Mouse (Mus musculus) kidney, embryonic 16.5 days (tissue): ENCODE measurements at regions not wholly inside any gene's neighbourhood (a gene's known extent, or its start where the extent isn't known, plus 50 kb on each side); places are given as distances from the start of the nearest gene placed in this dataset.

Experiments used
- ATAC-seq: fragments of 200-750 bp; cut with Nextera tagmentation; 2 replicates; pipeline ENCODE4 v1.8.0; 2017; ENCODE audit warnings: moderate TSS enrichment; ENCODE audit not compliant: low FRiP score, low TSS enrichment
- H3K27ac ChIP-seq: fragments of 300-500 bp; sonication (generic); 2 replicates; pipeline ENCODE4 v1.5.1; 2014; ENCODE audit warnings: low read length
- H3K27me3 ChIP-seq: fragments of 300-500 bp; sonication (generic); 2 replicates; pipeline ENCODE4 v1.6.1; 2014; ENCODE audit warnings: low read length, control low read depth, mixed read lengths; ENCODE audit not compliant: insufficient read depth
- H3K36me3 ChIP-seq: fragments of 300-500 bp; sonication (generic); 2 replicates; pipeline ENCODE4 v1.6.1; 2014; ENCODE audit warnings: low read length, control low read depth, mixed read lengths; ENCODE audit not compliant: insufficient read depth
- H3K4me1 ChIP-seq: fragments of 300-500 bp; sonication (generic); 2 replicates; pipeline ENCODE4 v1.6.1; 2014; ENCODE audit warnings: low read length, control low read depth, mixed read lengths; ENCODE audit not compliant: insufficient read depth
- H3K4me2 ChIP-seq: fragments of 300-500 bp; sonication (generic); replicated peaks from 2 replicates; pipeline ENCODE4 v1.6.1; 2014; ENCODE audit warnings: low read depth, low read length
- H3K4me3 ChIP-seq: fragments of 300-500 bp; sonication (generic); 2 replicates; pipeline ENCODE4 v1.5.1; 2014; ENCODE audit warnings: mild to moderate bottlenecking, low read length
- H3K9ac ChIP-seq: fragments of 300-500 bp; sonication (generic); replicated peaks from 2 replicates; pipeline ENCODE4 v1.6.1; 2014; ENCODE audit warnings: low read length
- H3K9me3 ChIP-seq: fragments of 300-500 bp; sonication (generic); 2 replicates; pipeline ENCODE4 v1.6.1; 2016; ENCODE audit warnings: low read length, control low read depth
- WGBS: fragments of 180-500 bp; shearing (Covaris S2); extraction: QIAGEN DNeasy Blood & Tissue Kit; methylation state at CpG from one replicate; pipeline ENCODE4 v1.1.7; 2014; 5-methylcytosine and 5-hydroxymethylcytosine counted together

DNA sequence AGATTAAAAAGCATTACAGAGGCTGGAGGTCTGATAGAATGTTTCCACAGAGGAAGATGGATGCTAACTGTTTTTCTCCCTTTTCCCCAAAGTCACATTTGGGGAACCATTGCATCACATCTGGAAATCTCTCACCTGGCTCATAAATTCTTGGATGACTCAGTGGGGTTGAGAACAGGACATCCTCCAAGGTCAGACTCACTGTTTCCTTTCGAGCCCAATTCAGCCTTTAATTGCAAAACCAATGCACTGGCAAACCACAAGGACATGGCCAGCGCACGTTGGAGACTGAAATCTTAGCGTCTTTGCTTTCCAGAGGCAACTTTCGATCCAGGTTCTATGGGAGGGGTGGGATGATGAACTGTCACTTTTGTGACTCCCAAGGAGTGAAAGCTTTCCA lies 184.5 kb upstream of the Trib2 start:
- no peaks in the 10 kb centered on the region for H3K36me3 ChIP-seq
- H3K4me2 ChIP-seq: no peak overlapping the region
- WGBS: 74% methylated on average over 5 of the region's 5 CpGs
- no peak overlapping the region for H3K27ac ChIP-seq
- no peak for ATAC-seq
- no peak overlapping the region for H3K9ac ChIP-seq
- no peaks in the 10 kb centered on the region for H3K9me3 ChIP-seq
- H3K4me3 ChIP-seq: no peak overlapping the region
- H3K4me1 ChIP-seq: no peaks in the 10 kb centered on the region
- H3K27me3 ChIP-seq: no peaks in the 10 kb centered on the region

DNA sequence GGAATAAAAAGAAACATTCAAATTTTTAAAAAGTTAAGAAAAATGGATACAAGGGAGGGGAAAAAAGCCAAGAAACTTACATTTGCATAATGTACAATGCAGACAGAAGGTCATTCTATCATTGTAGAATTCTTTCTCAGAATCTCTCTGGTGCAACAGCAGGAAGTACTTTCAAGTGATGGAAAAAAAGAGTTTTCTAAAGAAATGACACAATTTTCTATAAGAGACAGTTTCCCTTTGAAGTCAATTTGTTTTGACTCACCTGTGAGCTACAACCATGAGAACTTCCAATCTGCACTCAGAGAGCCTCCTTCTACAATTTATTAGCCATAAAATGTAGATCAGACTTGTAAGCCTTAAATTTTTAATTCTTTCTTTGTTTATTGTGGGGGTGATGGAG lies 181.6 kb upstream of the Trib2 start:
- H3K36me3 ChIP-seq: no peaks in the 10 kb centered on the region
- no peak overlapping the region for H3K27ac ChIP-seq
- no peak overlapping the region for H3K9ac ChIP-seq
- no peak overlapping the region for H3K4me3 ChIP-seq
- no peaks in the 10 kb centered on the region for H3K9me3 ChIP-seq
- no peak overlapping the region for H3K4me2 ChIP-seq
- H3K27me3 ChIP-seq: no peaks in the 10 kb centered on the region
- H3K4me1 ChIP-seq: no peaks in the 10 kb centered on the region
- ATAC-seq: no peak

DNA sequence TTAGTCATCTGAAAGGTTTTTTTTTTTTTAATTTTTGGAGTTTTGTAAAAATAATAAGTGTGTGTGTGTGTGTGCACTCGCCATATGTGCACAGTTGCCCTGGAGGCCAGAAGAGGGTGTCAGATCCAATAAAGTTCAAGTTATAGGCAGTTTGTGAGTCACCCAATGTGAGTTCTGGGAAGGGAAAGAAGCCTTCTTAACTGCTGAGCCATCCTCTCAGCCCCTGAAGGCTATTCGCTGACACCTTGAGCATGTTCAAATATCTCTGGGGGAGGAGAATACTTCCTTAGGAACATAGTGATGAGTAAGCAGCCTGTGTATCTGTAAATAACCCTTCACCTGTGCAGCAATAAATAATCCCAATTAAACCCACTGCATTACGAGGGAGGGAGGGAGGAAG lies 177.1 kb upstream of the Trib2 start:
- Histone ChIP-seq H3K27ac (no peak overlapping the region), H3K4me2 (no peak overlapping the region), H3K9ac (no peak overlapping the region), H3K36me3 (no peaks in the 10 kb centered on the region), H3K4me1 (no peaks in the 10 kb centered on the region), H3K4me3 (no peak overlapping the region), H3K27me3 (no peaks in the 10 kb centered on the region), H3K9me3 (no peaks in the 10 kb centered on the region)
- 39% methylated on average over 3 of the region's 3 CpGs for WGBS
- peak; percentile 70; the same call in 1 of the 2 replicates for ATAC-seq

DNA sequence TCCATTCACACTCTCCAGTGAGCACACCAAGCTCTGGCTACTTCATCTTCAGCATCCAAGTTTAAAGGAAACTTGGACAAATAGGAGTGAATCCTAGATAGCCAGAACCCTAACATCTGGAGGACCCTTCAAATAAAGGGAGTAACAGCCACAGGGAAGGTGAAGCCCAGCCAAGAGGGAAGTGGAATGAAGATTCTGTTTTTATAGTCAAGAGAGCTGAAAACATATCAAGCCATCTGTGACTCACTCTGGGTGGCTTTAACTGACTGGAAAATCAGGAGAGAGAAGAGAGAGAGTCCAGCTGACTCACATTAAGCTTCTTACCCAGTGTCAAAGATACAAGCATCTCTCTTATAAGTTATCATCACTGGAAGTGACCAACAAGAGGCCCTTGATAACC lies 169.6 kb upstream of the Trib2 start:
- Histone ChIP-seq H3K4me1 (no peaks in the 10 kb centered on the region), H3K4me3 (no peak overlapping the region), H3K4me2 (no peak overlapping the region), H3K36me3 (no peaks in the 10 kb centered on the region), H3K27me3 (no peaks in the 10 kb centered on the region), H3K9ac (no peak overlapping the region), H3K27ac (no peak overlapping the region), H3K9me3 (no peaks in the 10 kb centered on the region)
- ATAC-seq: no peak

DNA sequence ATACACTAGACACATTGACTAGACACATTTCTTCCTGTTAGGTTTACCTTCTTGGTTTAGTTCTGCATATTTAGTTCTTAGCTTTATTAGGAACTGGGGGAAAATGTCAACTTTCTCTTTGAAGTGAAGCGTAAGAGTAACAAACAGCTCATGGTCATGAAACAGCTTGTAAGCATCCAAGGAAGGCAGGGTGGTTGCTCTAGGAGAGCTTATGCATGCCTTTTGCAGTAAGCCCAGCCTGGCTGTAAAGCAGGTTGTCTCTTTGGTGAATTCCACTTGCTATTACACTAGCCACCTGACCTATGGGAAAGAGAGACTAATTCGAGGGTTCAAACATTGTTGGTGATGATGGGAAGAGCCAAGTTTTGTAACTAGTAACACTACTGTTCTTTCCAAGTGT lies 168.9 kb upstream of the Trib2 start:
- H3K9me3 ChIP-seq: no peaks in the 10 kb centered on the region
- no peak overlapping the region for H3K9ac ChIP-seq
- no peak overlapping the region for H3K27ac ChIP-seq
- no peaks in the 10 kb centered on the region for H3K27me3 ChIP-seq
- H3K36me3 ChIP-seq: no peaks in the 10 kb centered on the region
- 75% methylated on average over 2 of the region's 2 CpGs for WGBS
- no peak for ATAC-seq
- H3K4me3 ChIP-seq: no peak overlapping the region
- H3K4me2 ChIP-seq: no peak overlapping the region
- no peaks in the 10 kb centered on the region for H3K4me1 ChIP-seq

DNA sequence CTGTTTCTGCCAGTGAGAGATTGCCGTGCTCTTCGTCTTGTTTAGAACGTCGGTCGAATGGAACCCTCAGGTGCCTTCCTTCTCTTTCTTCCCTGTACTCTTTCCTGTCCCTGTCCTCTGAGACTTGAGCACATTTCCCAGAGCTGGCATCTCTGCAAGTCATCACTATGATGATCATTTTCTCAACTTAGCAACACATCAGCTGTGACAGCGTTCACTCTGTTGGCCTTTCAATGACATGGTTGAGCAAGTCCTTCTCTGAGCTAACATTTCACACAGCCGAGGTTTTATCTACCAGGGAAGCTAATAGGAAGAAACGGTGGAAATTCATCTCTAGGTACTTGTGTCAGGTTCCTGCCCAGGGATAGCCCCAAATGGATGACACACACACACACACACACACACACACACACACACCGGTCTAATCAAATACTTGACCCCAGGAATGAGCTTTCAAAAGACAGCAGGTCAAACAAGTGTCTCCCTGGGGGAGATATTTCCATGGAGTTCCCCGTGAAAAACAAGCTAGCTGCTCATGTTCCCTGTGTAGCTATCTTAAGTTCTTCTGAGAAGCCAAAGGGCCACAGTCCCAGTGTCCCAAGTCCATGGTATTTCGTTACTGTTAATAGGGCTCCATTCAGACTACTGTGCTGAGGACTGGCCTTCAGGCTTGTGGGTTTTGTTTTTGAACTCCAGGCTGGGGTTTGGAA lies 167.0 kb upstream of the Trib2 start:
- no peaks in the 10 kb centered on the region for H3K36me3 ChIP-seq
- no peak overlapping the region for H3K27ac ChIP-seq
- H3K27me3 ChIP-seq: no peaks in the 10 kb centered on the region
- H3K9ac ChIP-seq: no peak overlapping the region
- H3K4me2 ChIP-seq: no peak overlapping the region
- WGBS: 66% methylated on average over 11 of the region's 11 CpGs
- H3K4me3 ChIP-seq: no peak overlapping the region
- 0 out of 2 replicates have a peak, but pooled peaks have one; percentile 27 for ATAC-seq
- H3K9me3 ChIP-seq: no peaks in the 10 kb centered on the region
- H3K4me1 ChIP-seq: no peaks in the 10 kb centered on the region

DNA sequence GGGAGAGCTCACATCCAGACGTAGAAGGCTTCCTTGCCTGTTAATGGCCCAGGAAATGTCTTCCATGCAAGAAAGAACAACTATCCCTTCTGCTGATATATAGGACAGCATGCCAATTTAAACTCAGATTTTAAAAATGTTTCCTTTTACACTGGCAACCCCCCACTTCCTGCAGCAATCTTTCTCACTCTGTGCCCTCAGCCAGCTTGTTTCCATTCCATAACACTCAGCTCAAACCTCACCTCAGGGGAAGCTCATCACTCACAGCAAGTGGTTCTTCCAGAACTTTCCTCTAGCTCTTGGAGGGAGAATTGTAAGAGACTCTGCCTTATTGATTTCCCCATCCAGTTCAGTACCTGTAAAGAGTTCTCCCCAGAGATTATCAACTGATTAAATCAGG lies 165.0 kb upstream of the Trib2 start:
- H3K4me3 ChIP-seq: no peak overlapping the region
- no peaks in the 10 kb centered on the region for H3K4me1 ChIP-seq
- no peak for ATAC-seq
- H3K27ac ChIP-seq: no peak overlapping the region
- H3K4me2 ChIP-seq: no peak overlapping the region
- no peaks in the 10 kb centered on the region for H3K27me3 ChIP-seq
- H3K36me3 ChIP-seq: no peaks in the 10 kb centered on the region
- no peaks in the 10 kb centered on the region for H3K9me3 ChIP-seq
- WGBS: 44% methylated on average over 1 of the region's 1 CpGs
- H3K9ac ChIP-seq: no peak overlapping the region

DNA sequence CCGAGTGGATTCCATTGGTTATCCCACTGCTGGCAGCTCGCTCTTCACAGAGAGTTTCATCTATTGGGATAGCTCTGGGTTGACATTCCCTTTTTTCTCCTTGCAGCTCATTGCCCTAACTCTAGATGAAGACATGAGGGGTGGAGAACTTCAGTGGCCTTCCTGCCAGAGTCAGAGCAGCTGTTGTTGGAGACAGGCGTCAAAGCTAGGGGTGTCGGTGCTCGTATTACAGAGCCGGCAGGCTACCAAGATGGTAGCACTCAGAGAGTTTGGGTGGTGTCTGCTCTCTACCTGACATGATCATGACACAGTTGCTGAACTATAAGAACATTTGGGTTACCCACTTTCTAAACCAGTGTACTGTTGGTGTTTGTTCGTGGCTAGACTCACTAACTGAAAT lies 162.5 kb upstream of the Trib2 start:
- H3K4me3 ChIP-seq: no peak overlapping the region
- no peaks in the 10 kb centered on the region for H3K4me1 ChIP-seq
- ATAC-seq: no peak
- H3K36me3 ChIP-seq: no peaks in the 10 kb centered on the region
- no peaks in the 10 kb centered on the region for H3K27me3 ChIP-seq
- no peaks in the 10 kb centered on the region for H3K9me3 ChIP-seq
- WGBS: 87% methylated on average over 7 of the region's 7 CpGs
- no peak overlapping the region for H3K9ac ChIP-seq
- no peak overlapping the region for H3K4me2 ChIP-seq
- H3K27ac ChIP-seq: no peak overlapping the region

DNA sequence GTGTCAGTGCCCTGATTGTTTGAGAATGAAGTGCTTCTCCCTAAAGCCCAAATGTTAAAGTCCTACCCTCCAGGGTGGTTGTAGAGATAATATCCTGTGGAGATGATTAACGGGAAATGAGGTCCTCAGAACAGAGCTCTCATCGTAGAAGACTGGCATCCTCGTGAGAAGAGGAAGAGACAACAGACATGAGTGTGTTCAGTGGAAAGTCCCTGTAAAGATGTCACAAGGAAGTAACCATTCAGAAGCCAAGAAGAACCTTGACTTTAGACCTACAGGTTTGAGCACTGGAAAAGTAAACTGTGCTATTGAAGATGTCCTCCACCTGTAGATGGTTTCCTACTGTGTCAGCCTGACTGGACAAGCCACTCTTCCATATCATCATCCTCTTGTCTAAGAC lies 155.1 kb upstream of the Trib2 start:
- Histone ChIP-seq H3K4me3 (no peak overlapping the region), H3K4me2 (no peak overlapping the region), H3K27me3 (no peaks in the 10 kb centered on the region), H3K27ac (no peak overlapping the region), H3K4me1 (no peaks in the 10 kb centered on the region), H3K9ac (no peak overlapping the region), H3K36me3 (no peaks in the 10 kb centered on the region), H3K9me3 (no peaks in the 10 kb centered on the region)
- ATAC-seq: no peak
- WGBS: 85% methylated on average over 3 of the region's 3 CpGs

DNA sequence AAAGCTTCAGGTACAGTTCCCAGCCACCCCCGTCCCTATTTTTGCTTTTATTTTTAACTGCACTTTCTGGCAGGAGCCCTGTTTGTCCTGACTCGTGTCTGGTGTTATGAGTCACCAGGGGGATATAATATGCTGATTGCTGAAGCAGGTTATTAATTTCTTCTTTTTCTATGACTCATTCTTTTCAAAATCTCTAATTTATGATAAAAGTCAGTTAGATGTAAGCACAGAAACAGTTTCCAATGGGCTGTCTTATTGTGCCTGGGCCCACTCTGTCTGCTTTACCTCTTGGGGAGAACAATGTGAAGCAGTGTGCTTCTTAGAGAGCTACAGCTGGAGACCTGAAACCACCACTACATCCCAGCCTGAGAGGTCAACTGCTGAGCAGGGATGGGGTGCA lies 153.5 kb upstream of the Trib2 start:
- no peak overlapping the region for H3K4me2 ChIP-seq
- H3K9me3 ChIP-seq: no peaks in the 10 kb centered on the region
- 56% methylated on average over 2 of the region's 2 CpGs for WGBS
- H3K4me1 ChIP-seq: no peaks in the 10 kb centered on the region
- no peak overlapping the region for H3K4me3 ChIP-seq
- no peak overlapping the region for H3K9ac ChIP-seq
- ATAC-seq: no peak
- no peaks in the 10 kb centered on the region for H3K36me3 ChIP-seq
- no peaks in the 10 kb centered on the region for H3K27me3 ChIP-seq
- no peak overlapping the region for H3K27ac ChIP-seq
